Mouse (Mus musculus) lung, postnatal 4 days (tissue): ENCODE measurements around the gene Marveld3.
A peak's percentile ranks its signal among the peaks of the same experiment; 100 is the strongest.

ENCODE experiments used
- DNase-seq, 2 experiments: peaks; one replicate each; pipeline ENCODE4 v3.0.0; 2021

The Marveld3 gene

GRCm38 (mm10) chr8:109961693-109962367 lies at the start of gene Marveld3:
Marveld3 (minus strand) TSS chr8:109962203.
- DNase-seq, result peak; percentile 85 to 86

DNA sequence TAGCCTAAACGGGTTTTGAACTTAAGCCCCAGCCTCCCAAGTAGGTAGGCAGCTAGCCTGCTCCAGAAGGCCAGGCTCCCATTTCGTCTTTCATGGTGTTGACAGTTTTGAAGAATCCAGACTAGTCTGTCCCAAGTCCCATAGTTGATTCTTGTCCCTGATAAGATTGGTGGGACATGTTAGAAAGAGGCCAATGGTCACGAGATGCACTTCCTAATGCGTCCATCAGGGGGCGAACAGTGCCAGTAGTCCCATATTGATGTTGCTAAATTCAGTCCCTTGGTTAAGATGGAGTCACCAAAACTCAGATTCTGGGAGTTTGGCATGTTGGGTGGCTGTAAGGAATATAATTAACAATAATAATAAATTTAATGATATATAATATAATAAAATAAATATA lies 48.9 kb upstream of the Marveld3 start:
- DNase-seq, result peak in 1 of 2 experiments; percentile 59

- DNase-seq, result no peak
Observed at GRCm38 (mm10) chr8:110008995-110009446, 47.0 kb upstream of the Marveld3 start.

DNA sequence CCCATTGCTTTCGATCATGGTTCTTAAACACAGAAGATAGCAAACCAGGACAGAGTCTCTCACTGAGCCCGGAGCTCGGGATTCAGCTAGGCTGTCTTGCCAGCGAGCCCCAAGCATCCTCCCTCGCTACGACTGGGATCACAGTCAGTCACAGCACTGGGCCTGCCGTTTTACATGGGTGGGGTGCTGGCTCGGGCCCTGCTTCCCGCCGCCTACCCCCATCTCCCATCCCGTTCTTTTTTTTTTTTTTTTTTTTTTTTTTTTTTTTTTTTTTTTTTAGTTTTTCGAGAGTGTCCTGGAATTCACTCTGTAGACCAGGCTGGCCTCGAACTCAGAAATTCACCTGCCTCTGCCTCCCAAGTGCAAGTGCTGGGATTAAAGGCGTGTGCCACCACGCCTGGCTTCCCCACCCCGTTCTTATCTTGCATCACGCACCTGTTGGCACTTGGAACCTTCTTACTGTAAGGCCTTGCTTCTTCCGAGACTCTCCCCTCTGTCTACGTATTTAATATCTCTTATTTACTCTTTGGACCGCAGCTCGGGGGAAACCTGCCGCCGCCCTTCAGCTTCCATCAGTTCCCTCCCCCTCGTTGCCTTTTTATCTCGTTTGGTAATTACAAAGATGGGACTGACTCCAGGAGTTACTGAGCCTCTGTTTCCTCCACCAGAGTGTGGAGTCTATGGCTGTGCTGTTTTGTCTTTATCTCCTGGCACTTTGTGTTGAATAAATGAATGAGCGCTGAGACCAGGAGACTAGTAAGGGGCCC lies 46.4 kb upstream of the Marveld3 start:
- DNase-seq, result no peak

DNA sequence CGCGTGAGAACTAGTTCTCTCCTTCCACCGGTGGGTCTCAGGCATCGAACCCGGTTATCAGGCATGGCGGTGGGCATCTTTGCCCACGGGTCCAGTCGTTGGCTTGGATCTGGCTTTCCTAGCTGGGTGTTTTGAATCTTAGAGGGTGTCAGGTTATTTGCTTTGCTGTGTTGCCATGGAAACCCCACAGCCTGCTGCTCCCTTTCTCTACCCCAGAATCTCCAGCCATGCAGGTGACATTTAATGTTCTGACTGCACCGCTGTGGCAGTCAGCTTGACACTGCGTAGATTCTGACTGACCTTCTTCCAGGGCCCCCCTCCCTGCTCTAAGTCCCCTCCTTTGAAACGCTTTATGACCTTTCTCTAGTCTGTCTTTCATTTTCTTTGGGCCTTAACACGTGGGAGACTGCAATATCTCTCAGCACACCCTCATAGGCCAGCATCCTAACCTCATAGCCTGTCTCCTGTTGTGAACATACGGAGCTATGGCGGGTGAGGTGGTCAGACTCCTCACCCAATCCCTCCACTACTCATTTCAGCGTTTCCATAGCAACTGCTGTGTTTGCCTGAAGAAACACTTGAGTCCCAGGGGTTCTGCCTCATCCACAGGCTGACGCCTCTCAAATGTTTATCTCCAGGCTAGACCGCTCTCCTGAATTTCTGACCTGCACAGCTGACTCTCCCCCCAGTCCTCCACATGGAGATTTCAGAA lies 44.5 kb upstream of the Marveld3 start:
- no peak for DNase-seq

DNA sequence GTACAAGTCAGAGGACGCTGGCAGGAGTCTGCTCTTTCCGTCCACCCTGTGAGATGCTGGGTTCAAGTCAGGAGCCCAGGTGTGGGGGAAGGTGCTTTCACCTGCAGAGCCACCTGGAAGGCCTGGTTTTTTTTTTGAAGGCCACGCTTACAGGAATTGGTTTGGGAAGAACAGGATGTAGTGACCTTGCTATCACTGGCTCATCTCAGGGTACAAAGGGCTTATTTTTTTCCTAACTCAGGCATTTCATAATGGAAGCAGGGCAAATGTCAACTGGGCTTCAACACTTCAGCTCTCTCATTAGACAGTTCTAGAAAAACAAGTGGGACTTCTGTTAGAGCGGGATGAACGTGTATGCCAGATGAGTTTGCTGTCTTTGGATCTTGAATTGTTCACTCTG lies 42.3 kb upstream of the Marveld3 start:
- DNase-seq, result no peak

DNA sequence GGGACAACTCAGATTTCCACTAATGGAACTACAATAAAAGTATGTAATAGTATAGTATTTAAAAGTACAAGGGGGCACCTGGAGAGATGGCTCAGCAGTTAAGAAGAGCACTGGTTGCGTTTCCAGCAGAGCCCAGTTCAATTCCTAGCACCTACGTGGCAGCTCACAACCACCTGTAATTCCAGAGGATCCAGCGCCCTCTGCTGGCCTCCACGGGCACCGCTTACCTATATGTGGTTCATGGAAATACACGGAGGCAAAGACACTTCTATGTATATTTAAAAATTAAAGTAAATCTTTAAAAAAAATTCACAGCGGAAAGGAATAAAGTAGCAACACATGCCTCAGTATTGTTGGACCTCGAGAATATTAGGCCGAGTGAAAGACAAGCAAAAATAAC lies 41.0 kb upstream of the Marveld3 start:
- peak in 1 of 2 experiments; percentile 19 for DNase-seq

DNA sequence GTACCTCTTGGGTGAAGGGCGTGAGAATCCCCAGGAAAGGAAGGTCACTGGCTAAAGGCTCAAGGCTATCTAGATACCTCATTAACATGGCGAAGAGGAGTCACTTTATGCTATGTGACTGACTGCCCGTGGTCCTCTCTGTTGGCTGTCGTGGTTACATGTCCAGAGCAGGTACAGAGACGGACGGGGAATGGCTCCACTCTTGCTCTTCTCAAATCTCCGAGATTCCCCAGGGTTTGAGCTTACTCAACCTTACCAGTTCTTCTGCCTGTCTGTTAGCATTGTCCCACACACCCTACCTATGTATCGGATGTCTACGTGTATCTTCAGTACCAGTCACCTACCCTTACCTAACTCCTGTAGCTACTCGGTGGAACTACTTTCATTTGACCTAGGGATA lies 38.0 kb upstream of the Marveld3 start:
- DNase-seq, result no peak

- DNase-seq, result no peak
Observed at GRCm38 (mm10) chr8:109998066-109998465, 36.1 kb upstream of the Marveld3 start.

DNA sequence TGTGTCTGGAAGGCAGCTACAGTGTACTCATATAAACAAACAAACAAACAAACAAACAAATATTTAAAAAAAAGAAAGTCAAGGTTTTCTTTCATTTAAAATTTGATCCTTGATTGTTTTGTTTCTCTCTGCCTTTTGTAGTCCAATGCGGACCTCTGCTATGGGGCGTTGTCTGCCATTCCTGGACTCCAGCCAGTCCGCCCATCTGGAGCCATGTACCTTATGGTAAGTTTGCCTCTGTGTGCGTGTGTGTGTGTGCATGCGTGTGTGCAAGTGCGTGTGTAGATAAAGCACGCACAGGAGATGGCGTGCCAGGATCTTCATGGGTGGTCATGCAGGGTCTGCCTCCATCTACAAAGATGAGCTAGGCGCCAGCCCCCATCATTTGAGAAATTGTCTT lies 35.4 kb upstream of the Marveld3 start:
- no peak for DNase-seq

- DNase-seq, result no peak
Observed at GRCm38 (mm10) chr8:109992951-109993350, 30.9 kb upstream of the Marveld3 start.

DNA sequence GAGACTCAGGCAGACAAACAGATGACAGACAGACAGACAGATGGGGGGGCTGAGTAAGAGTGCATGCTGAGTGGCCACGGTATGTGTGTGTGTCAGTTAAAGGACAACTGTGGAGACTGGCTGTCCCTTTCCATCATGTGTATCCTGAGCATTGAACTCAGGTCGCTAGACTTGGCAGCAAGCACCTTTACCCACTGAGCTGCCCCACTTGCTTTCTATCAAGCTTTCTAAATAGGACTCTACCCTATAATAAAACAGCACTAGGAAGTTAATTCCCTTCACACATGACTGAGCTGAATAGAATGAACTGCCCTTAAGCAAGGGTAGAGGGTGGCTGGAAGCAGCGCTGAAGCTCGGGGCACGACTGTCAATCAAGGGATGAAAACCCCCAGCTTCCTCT lies 30.2 kb upstream of the Marveld3 start:
- DNase-seq, result no peak

- DNase-seq, result no peak
Observed at GRCm38 (mm10) chr8:109990224-109990623, 28.2 kb upstream of the Marveld3 start, which contains the start of gene Tat. Tat (plus strand) TSS chr8:109990437.

DNA sequence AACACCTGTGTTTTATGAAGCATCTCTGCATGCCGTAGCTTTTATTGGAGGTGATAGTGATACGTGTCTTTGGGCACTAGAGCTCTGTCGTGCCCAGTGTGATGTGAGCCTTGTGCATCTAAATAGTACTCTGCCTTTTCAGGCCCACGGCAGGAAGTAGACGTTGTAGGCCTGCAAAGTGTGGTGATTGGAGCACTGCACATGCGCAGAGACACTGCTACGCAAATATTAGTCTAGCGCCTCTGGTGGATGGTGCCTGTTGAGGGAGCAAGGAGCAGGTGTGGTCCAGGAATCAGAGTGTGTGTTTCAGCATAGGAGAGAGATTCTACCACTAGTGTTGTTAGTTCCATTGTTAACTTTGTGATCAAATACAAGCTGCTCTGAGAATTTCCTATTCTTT lies 27.1 kb upstream of the Marveld3 start:
- no peak for DNase-seq

DNA sequence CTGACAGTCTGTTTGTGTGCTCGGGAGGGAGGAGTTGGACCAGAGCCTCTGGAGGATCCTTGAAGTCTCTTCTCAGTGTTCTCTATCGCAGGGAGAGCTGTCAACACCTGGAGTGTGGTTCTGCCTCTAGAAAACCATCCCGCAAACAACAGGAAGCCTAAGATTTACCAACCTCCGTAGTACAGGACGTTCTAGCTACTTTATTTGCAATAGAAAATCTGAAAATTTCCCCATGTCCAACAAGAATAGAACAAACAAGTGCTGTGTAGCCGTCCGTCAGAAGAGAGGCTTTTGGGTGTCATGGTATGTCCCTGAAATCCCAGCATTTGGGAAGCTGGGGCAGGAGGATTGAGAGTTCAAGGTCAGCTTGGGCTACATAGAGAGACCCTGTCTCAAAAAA lies 25.8 kb upstream of the Marveld3 start:
- DNase-seq, result peak in 1 of 2 experiments; percentile 17

DNA sequence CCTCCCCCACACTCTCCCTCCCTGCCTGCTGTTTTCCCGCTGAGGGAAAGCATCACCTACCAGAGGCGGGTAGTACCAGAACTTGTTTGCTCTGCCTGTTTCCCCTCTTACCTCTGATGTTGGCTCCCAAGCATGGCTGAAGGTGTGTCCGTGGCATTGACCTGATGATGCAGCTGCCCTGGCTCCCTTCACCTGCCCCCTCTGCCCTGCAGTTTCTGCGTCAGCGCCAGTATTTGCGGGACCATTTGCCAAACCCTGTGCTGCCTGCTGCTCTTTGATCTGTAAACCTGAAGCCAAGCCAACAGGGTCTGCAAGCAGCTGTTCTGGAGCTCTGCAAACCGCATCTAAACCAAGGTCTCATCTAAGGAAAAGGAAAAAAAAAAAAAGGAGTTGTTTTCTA lies 24.4 kb upstream of the Marveld3 start:
- peak in 1 of 2 experiments; percentile 20 for DNase-seq

DNA sequence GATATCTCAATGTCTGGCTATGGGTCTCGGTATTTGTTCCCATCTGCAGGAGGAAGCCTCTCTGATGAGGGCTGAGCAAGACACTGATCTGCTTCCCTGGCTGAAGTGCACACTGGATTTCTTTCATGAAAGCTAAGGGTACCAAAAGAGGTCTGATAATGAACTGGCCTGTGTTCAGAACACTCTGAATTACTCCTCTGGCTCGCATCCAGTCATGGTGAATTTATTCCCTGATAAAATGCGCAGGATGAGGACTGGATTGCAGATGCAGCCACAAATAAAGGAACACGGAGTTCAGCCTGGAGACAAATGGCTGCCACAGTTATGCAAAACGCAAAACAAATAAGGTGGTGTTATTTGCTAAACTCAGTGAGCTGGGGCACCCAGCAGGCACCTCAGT lies 21.9 kb upstream of the Marveld3 start:
- no peak for DNase-seq

- peak in 1 of 2 experiments; percentile 15 for DNase-seq
Observed at GRCm38 (mm10) chr8:109982386-109983105, 20.5 kb upstream of the Marveld3 start.

DNA sequence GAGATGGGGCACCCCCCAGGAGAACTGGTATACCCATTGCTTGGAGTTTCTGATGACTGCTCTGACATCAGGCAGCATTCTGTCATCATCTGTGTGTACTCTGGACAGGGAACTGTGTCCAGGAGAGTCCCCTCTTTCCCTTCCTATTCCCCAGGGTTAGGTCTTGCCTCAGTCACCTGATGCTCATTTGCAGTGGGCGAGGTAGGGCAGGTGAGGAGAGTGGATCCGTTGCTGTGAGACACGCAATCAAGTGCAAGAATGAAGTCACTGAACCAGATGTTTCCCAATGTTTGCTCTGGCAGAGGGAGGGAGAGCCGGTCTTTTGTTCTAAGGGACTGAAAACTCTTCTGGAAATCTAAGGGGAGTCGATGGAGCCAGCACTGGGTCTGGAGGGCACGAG lies 17.3 kb upstream of the Marveld3 start:
- no peak for DNase-seq

GRCm38 (mm10) chr8:109972901-109973300 lies 10.9 kb upstream of the Marveld3 start:
- DNase-seq, result no peak

- DNase-seq, result no peak
Observed at GRCm38 (mm10) chr8:109970323-109970722, 8.3 kb upstream of the Marveld3 start.

GRCm38 (mm10) chr8:109968837-109969236 lies 6.8 kb upstream of the Marveld3 start:
- no peak for DNase-seq

GRCm38 (mm10) chr8:109964106-109964505 lies 2.1 kb upstream of the Marveld3 start:
- DNase-seq, result no peak
